Mouse (Mus musculus): ENCODE results near the gene Gstm1.
"Not testable (repeated sequence)": the region's sequence is repeated elsewhere in the genome, so short reads cannot be mapped to it uniquely, and the experiment has no call there.

- TF ChIP-seq CTCF (IDR thresholded peaks at IDR 0.05; ENCODE audit: borderline replicate concordance, control insufficient read depth, extremely low read depth, insufficient read depth, low read length, poor library complexity); POLR2A (IDR thresholded peaks at IDR 0.05; ENCODE audit: control insufficient read depth, extremely low read depth, insufficient read depth, low read length, poor library complexity): not testable (repeated sequence)
These were observed 46.7 kb downstream of the Gstm1 start for GRCm38 (mm10) chr3:107971101-107971500.

Data from thymus, adult 2 months (tissue).